Mouse (Mus musculus) liver, embryonic 11.5 days (tissue): ENCODE results near the gene Dok1. TPM values are rescaled to one million over a fixed set of nuclear protein-coding genes. Genes with fewer than 3 reads are reported as not detected.

Experiments used
- ATAC-seq: fragments of 200-750 bp; cut with Nextera tagmentation; replicated peaks from 2 replicates; pipeline ENCODE4 v1.8.0; 2017; ENCODE audit warnings: moderate number of reproducible peaks, mild to moderate bottlenecking, moderate TSS enrichment, moderate library complexity; ENCODE audit not compliant: low FRiP score
- DNase-seq: peaks from one replicate; pipeline ENCODE4 v3.0.0-alpha.2; 2017; ENCODE audit warnings: low spot score
- H3K27ac ChIP-seq: fragments of 300-500 bp; sonication (generic); 2 replicates; pipeline ENCODE4 v1.5.1; 2014; ENCODE audit warnings: mild to moderate bottlenecking, low read depth, low read length, control low read depth
- H3K27me3 ChIP-seq: fragments of 300-500 bp; sonication (generic); replicated peaks from 2 replicates; pipeline ENCODE4 v1.6.1; 2014; ENCODE audit warnings: low read length, mixed read lengths; ENCODE audit not compliant: control insufficient read depth, insufficient read depth
- H3K36me3 ChIP-seq: fragments of 300-500 bp; sonication (generic); 2 replicates; pipeline ENCODE4 v1.6.1; 2014; ENCODE audit warnings: mild to moderate bottlenecking, low read length, moderate library complexity, mixed read lengths; ENCODE audit not compliant: control insufficient read depth, insufficient read depth
- H3K4me1 ChIP-seq: fragments of 300-500 bp; sonication (generic); replicated peaks from 2 replicates; pipeline ENCODE4 v1.6.1; 2014; ENCODE audit warnings: low read length, mixed read lengths; ENCODE audit not compliant: control insufficient read depth, insufficient read depth
- H3K4me2 ChIP-seq: fragments of 300-500 bp; sonication (generic); 2 replicates; pipeline ENCODE4 v1.6.1; 2014; ENCODE audit warnings: mild to moderate bottlenecking, control low read depth, moderate library complexity
- H3K4me3 ChIP-seq: fragments of 300-500 bp; sonication (generic); 2 replicates; pipeline ENCODE4 v1.5.1; 2014; ENCODE audit warnings: low read depth, low read length, control low read depth
- H3K9ac ChIP-seq: fragments of 300-500 bp; sonication (generic); 2 replicates; pipeline ENCODE4 v1.6.1; 2014; ENCODE audit warnings: low read depth, low read length, control low read depth
- H3K9me3 ChIP-seq: fragments of 300-500 bp; sonication (generic); 2 replicates; pipeline ENCODE4 v1.6.1; 2016; ENCODE audit warnings: low read length, inconsistent platforms, mixed read lengths; ENCODE audit not compliant: control insufficient read depth
- WGBS: fragments of 180-500 bp; shearing (Covaris S2); extraction: QIAGEN DNeasy Blood & Tissue Kit; methylation state at CpG from one replicate; pipeline ENCODE4 v1.1.7; 2014; 5-methylcytosine and 5-hydroxymethylcytosine counted together
- polyA plus RNA-seq: library from polyadenylated mRNA; unstranded; fragments of >200 nt; fragmentation: Nextera tagmentation; extraction: Ambion mirVana; gene quantifications from 2 replicates; pipeline ENCODE4 v1.2.1, GENCODE M21; 2014

The Dok1 gene
- polyA plus RNA-seq, 1 experiment from 2014 or later: 17.2 TPM

- ATAC-seq: peak; percentile 95
- no peaks in the 10 kb centered on the region for H3K36me3 ChIP-seq
- H3K27ac ChIP-seq: peak overlapping the region; percentile 97
- H3K4me2 ChIP-seq: peak overlapping the region; percentile 51
- no peak for DNase-seq
- H3K4me1 ChIP-seq: peaks cover 45% of the 10 kb centered on the region
- H3K27me3 ChIP-seq: no peaks in the 10 kb centered on the region
- WGBS: 43% methylated on average over 12 of the region's 12 CpGs
- peak overlapping the region; percentile 1; the same call in 1 of the 2 replicates for H3K4me3 ChIP-seq
- H3K9ac ChIP-seq: peak overlapping the region; percentile 52
- no peaks in the 10 kb centered on the region for H3K9me3 ChIP-seq
Observed at GRCm38 (mm10) chr6:83014482-83015466, 18.5 kb downstream of the Dok1 start.

- Histone ChIP-seq H3K4me1 (peaks cover 42% of the 10 kb centered on the region), H3K9me3 (no peaks in the 10 kb centered on the region), H3K27me3 (no peaks in the 10 kb centered on the region), H3K9ac (no peak overlapping the region), H3K36me3 (no peaks in the 10 kb centered on the region), H3K27ac (peak overlapping the region; percentile 97), H3K4me2 (no peak overlapping the region; the same call in 1 of the 2 replicates), H3K4me3 (no peak overlapping the region)
- DNase-seq (no peak), ATAC-seq (no peak)
- 77% methylated on average over 5 of the region's 5 CpGs for WGBS
Observed at GRCm38 (mm10) chr6:83013444-83013843, 19.8 kb downstream of the Dok1 start.

GRCm38 (mm10) chr6:83011756-83012155 is 21.5 kb downstream of the Dok1 start:
- Histone ChIP-seq H3K9me3 (no peaks in the 10 kb centered on the region), H3K36me3 (no peaks in the 10 kb centered on the region), H3K27ac (peak overlapping the region; percentile 41), H3K4me1 (peaks cover 38% of the 10 kb centered on the region), H3K4me3 (no peak overlapping the region), H3K27me3 (no peaks in the 10 kb centered on the region), H3K9ac (no peak overlapping the region), H3K4me2 (no peak overlapping the region)
- DNase-seq: no peak
- 68% methylated on average over 6 of the region's 6 CpGs for WGBS
- ATAC-seq: no peak

- Histone ChIP-seq H3K36me3 (no peaks in the 10 kb centered on the region), H3K4me3 (no peak overlapping the region), H3K27ac (0 out of 2 replicates have a peak overlapping the region, but pooled peaks have one; percentile 15), H3K4me2 (no peak overlapping the region; the same call in 1 of the 2 replicates), H3K9me3 (no peaks in the 10 kb centered on the region), H3K27me3 (no peaks in the 10 kb centered on the region), H3K4me1 (peaks cover 36% of the 10 kb centered on the region), H3K9ac (no peak overlapping the region)
- DNase-seq (no peak), ATAC-seq (no peak)
- WGBS: 76% methylated on average over 7 of the region's 7 CpGs
Observed at GRCm38 (mm10) chr6:83011255-83011654, 22.0 kb downstream of the Dok1 start.

GRCm38 (mm10) chr6:83010010-83010409 is 23.3 kb downstream of the Dok1 start:
- Histone ChIP-seq H3K27ac (peak overlapping the region; percentile 2; the same call in 1 of the 2 replicates), H3K9ac (no peak overlapping the region; the same call in 1 of the 2 replicates), H3K9me3 (no peaks in the 10 kb centered on the region), H3K36me3 (no peaks in the 10 kb centered on the region), H3K4me1 (peaks cover 37% of the 10 kb centered on the region), H3K27me3 (no peaks in the 10 kb centered on the region), H3K4me2 (peak overlapping the region; percentile 31), H3K4me3 (0 out of 2 replicates have a peak overlapping the region, but pooled peaks have one; percentile 0)
- no peak for DNase-seq
- ATAC-seq: 0 out of 2 replicates have a peak, but pooled peaks have one; percentile 14
- WGBS: 32% methylated on average over 7 of the region's 7 CpGs

- ATAC-seq (no peak), DNase-seq (no peak)
- peaks cover 37% of the 10 kb centered on the region for H3K4me1 ChIP-seq
- H3K27ac ChIP-seq: no peak overlapping the region; the same call in 1 of the 2 replicates
- H3K4me2 ChIP-seq: no peak overlapping the region
- H3K9me3 ChIP-seq: no peaks in the 10 kb centered on the region
- 19% methylated on average over 3 of the region's 3 CpGs for WGBS
- H3K36me3 ChIP-seq: no peaks in the 10 kb centered on the region
- H3K4me3 ChIP-seq: no peak overlapping the region
- no peak overlapping the region for H3K9ac ChIP-seq
- no peaks in the 10 kb centered on the region for H3K27me3 ChIP-seq
Observed at GRCm38 (mm10) chr6:83008659-83009058, 24.6 kb downstream of the Dok1 start.

GRCm38 (mm10) chr6:83006114-83006513 is 27.2 kb downstream of the Dok1 start:
- no peak for DNase-seq
- Histone ChIP-seq H3K9ac (no peak overlapping the region), H3K4me2 (no peak overlapping the region), H3K9me3 (no peaks in the 10 kb centered on the region), H3K4me3 (no peak overlapping the region), H3K27ac (no peak overlapping the region), H3K36me3 (no peaks in the 10 kb centered on the region), H3K4me1 (peaks cover 25% of the 10 kb centered on the region), H3K27me3 (no peaks in the 10 kb centered on the region)
- no peak for ATAC-seq
- 69% methylated on average over 6 of the region's 6 CpGs for WGBS

- H3K4me2 ChIP-seq: no peak overlapping the region
- 0 out of 2 replicates have a peak overlapping the region, but pooled peaks have one; percentile 25 for H3K27ac ChIP-seq
- no peaks in the 10 kb centered on the region for H3K9me3 ChIP-seq
- no peak overlapping the region for H3K4me3 ChIP-seq
- H3K4me1 ChIP-seq: peaks cover 19% of the 10 kb centered on the region
- H3K9ac ChIP-seq: no peak overlapping the region
- no peaks in the 10 kb centered on the region for H3K27me3 ChIP-seq
- no peak for DNase-seq
- ATAC-seq: no peak
- no peaks in the 10 kb centered on the region for H3K36me3 ChIP-seq
- WGBS: 71% methylated on average over 10 of the region's 10 CpGs
Observed at GRCm38 (mm10) chr6:83005444-83006011, 27.7 kb downstream of the Dok1 start.
